Mouse (Mus musculus): ENCODE results near the gene Cdh12.

Cdh12 gene

DNA sequence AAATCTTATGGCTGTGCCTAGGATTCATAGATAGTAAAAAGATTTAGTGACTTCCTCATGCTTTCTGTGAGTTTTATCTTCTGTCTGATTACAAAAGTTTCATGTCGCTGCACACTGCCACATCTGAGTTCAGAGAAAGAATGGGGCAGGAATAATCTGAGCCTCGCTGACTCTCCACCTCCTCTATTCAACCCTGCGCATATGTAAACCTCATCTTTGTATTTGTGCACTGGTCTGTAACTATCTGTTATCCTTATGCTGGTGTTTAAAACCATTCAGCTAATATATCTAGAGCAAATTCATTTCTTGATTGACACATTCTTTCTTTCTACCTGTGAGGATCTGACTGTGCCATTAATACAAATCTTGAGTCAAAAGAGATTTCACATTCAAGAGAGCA lies 944.0 kb downstream of the Cdh12 start:
- no peak for DNase-seq

DNA sequence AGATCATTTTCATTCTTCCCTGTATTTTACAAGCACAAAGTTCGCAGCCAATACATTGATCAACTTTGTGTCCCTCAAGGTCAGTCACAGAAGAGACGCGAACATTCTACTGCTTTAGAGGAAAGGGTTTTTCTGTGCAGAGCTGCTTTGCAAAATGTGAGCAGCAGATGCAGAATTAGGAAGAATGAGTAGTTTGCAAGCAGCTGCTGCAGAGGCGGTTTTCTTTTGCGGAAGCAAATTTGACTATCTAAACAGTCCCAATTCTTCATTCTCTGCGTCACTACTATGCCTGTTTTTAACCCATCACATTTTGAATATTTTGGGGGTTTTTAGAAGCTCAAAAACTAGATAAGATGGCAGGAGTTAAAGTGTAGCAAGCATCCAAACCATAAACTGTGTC lies 956.1 kb downstream of the Cdh12 start:
- DNase-seq, result no peak

DNA sequence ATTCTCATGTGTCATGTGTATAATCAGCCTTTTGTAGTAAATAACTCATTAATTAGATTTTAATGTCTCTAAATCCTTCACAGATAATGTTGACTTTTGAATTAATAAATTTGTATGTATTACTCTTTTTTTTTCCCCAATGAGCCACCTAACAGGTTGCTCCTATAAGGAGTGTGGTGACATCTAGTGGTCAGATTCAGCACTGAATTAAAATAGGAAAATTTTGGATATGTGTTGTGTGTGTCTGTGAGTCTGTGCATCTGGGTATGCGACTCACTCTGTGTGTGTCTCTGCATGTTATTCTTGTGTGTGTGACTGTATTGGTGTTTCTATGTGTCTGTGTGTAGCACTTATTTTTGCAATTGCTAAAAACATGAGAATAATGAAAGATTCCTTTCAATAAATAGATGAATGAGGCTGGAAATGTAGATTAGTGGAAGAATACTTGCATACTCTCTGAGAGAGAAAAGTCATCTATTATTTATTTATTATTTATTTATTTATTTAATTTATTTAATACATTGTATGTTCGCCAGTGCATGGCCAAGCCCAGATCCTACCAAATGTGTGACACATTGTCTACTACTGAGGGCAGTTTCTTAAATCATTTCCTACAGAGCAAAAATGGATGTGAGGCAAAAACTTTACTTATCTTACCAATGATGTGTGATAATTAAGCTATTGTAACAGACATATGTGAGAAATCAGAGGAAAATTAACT lies 958.4 kb downstream of the Cdh12 start:
- DNase-seq, result no peak

DNA sequence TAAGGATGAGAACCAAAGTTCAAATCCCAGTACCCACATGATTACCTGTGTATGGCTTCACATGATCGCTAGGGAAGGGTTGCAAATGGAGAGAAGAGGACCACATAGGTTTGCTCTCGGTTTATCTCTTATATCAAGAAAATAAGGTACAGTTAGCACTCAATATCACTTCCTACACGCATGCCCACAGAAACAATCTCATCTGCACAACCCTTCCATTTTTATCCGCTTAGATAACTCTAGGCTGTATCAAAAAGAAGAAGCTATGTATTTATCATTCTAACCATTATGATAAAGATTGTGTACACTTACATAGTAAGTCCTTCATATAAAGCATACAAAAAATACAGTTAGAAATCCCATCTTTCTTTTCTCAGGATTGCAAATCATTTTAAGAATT lies 988.3 kb downstream of the Cdh12 start:
- no peak for DNase-seq

DNA sequence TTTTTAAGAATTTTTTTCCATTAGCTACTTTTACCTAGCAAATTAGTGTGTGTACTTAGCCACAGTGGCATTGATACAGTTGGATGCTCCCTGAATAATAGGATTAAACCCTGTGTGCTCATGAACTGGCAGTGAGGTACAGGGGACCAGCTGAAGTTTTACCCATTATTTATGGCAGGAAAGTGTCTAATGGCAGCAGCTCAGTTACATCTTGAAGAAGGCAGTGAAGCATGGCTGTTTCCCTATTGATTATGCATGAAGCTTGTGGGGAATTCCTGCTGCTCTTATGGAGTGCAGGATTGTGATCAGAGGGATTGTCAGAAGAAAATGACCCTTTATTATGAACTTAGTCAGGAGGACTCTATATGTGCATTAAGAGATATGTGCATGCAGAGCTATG lies 988.9 kb downstream of the Cdh12 start:
- DNase-seq, result no peak

DNA sequence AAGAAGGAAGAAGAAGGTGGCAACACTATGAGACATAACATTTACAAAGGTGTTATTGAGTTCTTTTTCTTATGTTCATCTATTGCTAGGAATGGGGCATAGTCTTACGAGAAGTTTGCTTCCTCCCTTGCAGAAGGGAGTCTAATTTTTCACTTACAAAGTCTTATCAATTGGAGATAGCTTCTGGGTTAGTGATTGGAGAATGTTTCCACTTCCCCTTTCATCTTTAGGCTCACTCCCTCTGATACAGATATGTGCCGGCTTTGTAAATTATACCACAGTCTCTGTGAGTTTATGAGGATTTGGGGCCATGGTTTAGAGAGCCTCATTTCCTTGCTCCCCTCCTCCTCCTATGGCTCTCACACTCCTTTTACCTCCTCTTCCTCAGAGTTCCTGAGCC lies 1009.0 kb downstream of the Cdh12 start:
- no peak for DNase-seq

DNA sequence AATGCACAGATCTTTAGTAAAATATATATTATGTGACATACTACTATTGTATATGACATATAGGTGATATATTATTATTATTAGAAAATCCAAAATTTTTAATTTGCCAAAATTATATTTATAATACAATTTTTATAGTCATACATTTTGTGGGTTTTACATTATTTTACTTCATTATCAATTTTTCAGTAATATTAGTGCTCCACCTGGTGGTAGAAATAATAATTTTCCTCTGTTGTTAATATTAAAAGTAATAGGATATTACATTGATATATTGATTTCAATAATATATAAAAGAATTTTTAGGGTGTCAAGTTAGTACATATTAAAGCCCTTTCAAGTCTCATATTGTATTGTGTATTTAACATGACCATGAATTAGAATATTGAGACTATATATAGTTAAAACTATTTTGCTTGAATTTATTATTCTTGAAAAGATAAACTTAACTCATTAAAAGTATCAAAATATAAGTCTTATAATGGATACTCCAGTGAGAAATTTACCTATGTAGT lies 1070.3 kb downstream of the Cdh12 start:
- no peak for DNase-seq

DNA sequence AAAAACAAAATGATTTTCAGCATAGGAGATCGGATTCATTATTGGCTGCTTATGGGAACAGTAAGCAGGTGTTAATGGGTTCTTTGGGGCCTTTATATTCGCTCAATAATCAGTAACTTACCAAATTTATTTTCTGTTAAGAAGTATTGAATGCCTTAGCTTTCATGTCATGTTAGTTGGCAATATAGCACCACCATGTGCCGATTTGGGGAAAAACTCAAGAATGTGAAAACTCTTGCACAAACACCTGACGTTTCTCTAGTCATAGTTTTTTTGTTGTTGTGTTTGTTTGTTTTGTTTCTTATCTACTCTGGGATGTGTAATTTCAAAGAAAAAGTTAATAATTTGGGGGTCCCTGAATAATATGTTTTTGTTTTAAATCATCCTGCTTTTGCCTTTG lies 1081.7 kb downstream of the Cdh12 start:
- DNase-seq, result no peak

DNA sequence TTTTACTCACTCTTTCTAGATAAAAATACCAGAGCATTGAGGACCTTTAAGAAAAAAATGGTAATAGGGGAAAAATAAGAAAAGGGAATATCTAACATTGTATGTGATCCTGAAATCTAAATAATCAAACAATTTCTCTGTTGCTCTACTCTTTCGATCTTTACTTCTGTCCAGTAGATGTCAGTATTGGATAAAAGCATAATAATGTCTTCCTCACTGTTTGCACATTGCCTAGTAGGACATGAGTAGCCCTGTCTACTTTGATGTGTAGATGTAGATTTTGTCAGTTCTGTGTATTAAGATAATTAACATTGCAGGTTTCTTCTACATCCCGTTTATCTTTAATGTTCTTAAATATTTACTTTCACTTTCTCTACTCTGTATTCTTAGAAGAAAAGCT lies 1087.8 kb downstream of the Cdh12 start:
- DNase-seq, result no peak

DNA sequence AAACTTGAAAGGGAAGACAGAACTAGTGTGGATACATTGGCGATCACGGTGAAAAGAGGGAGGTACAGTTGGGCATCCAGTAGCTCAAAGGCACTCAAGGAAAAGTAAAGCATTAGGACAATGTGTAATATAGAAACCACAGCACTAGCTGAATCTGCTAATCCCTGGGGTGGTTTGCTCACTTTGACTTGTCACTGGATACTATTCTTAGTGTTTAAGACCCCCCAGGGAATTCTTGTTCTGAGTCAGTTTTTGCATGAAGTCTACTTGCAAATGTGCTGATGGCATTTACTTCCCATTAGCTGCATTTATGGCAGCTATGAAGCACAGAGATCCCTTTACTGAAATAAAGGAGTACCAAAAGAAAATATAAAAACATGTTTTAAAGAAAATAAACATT lies 1095.7 kb downstream of the Cdh12 start:
- no peak for DNase-seq

DNA sequence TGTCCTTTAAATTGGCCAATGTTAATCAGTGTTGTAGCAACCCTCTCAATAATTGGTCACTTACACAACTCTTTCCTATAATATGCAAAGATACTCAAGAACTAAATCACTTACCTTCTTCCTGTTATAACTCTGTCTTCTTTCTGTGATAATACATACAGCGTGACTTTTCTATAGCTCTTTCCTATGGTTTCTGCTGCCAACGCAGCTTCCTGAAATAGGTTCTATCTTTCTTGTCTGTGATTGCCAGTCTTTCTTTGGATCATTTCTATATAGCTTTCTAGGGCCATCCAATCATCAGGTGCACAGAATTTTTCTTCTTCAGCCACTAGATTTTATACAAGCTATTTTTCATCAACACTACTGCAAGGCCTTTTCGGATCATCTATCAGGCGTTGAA lies 1106.9 kb downstream of the Cdh12 start:
- no peak for DNase-seq

DNA sequence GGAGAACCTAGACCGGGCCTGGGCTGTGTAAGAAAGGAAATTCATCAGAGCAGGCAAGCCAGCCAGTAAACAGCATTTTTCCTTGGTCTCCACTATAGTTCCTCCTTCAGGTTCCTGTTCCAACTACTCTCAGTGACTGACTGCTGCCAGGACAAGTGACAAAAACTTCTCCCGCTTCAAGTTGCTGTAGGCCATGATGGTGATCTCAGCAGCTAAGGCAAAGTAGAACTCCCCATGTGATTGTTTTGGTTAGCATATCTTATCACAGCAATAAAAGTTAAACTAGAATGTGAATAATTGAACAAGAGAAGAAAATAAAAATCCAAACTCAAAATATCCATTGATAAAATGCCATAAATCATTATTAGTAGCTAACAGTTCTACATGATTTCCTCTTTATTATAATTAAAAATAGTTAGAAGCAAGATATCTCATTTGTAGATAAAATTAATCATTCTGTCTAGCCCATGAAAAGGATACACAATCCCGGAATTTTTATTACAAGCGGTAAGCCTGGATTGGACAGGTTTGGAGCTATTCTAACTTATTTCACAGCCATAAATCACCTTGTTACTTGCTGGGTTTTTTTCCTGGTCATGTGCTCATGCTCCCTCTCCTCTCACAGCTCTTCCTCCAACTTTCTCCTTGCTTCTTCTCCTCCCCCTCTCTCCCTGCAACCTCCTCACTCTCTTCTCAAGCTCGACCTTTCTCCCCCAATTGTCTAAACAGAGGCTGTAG lies 1117.4 kb downstream of the Cdh12 start:
- no peak for DNase-seq

DNA sequence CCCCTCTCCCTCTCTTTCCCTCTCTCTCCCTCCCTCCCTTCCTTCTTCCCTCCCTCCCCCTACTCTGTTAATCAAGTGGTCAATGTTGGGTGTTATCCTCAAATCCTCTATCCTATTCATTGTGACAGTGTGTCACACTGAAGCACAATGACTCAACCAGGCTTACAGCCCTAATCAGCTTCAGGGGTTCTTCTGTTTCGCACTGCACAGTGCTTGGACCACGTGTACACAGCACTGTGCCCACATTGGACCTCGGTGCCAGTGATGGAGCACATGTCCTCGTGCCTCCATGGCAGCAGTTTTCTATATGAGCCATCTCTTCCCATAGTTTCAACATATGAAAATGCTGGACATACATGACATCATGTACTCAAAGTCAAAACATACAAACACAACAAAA lies 1155.4 kb downstream of the Cdh12 start:
- no peak for DNase-seq

Data from kidney, postnatal 25 days (tissue).